Mouse (Mus musculus): ENCODE results near the gene Arl4c. TPM values are rescaled to one million over a fixed set of nuclear protein-coding genes. Genes with fewer than 3 reads are reported as not detected.
A peak's percentile ranks its signal among the peaks of the same experiment; 100 is the strongest.

Gene Arl4c
- polyA plus RNA-seq, 1 experiment from 2014 or later: 11.8 TPM

GRCm38 (mm10) chr1:88708191-88708590 is 6.2 kb upstream of the Arl4c start:
- 0 out of 2 replicates have a peak, but pooled peaks cover 2% of the 10 kb centered on the region for H3K4me1 ChIP-seq (ENCODE audit: control insufficient read depth, insufficient read depth, low read length)
- no peak for ATAC-seq (ENCODE audit: insufficient read depth, low FRiP score, low TSS enrichment)
- H3K4me2 ChIP-seq (ENCODE audit: low read depth): no peak overlapping the region
- H3K9ac ChIP-seq (ENCODE audit: low read length): no peak overlapping the region
- WGBS: 89% methylated on average over 3 of the region's 3 CpGs
- no peak overlapping the region for H3K27ac ChIP-seq (ENCODE audit: low read depth, low read length)
- H3K9me3 ChIP-seq (ENCODE audit: control insufficient read depth, low read length): no peaks in the 10 kb centered on the region
- no peaks in the 10 kb centered on the region for H3K27me3 ChIP-seq (ENCODE audit: control insufficient read depth, insufficient read depth, low read length)
- no peak overlapping the region for H3K4me3 ChIP-seq (ENCODE audit: low read depth, low read length)
- no peak for DNase-seq (ENCODE audit: low spot score)
- no peaks in the 10 kb centered on the region for H3K36me3 ChIP-seq (ENCODE audit: control insufficient read depth, insufficient read depth, low read length)

- H3K9me3 ChIP-seq (ENCODE audit: control insufficient read depth, low read length): no peaks in the 10 kb centered on the region
- 52% methylated on average over 6 of the region's 6 CpGs for WGBS
- DNase-seq (ENCODE audit: low spot score) (no peak), ATAC-seq (ENCODE audit: insufficient read depth, low FRiP score, low TSS enrichment) (no peak)
- H3K27ac ChIP-seq (ENCODE audit: low read depth, low read length): no peak overlapping the region
- no peaks in the 10 kb centered on the region for H3K27me3 ChIP-seq (ENCODE audit: control insufficient read depth, insufficient read depth, low read length)
- H3K4me1 ChIP-seq (ENCODE audit: control insufficient read depth, insufficient read depth, low read length): 0 out of 2 replicates have a peak, but pooled peaks cover 2% of the 10 kb centered on the region
- H3K9ac ChIP-seq (ENCODE audit: low read length): no peak overlapping the region
- H3K4me2 ChIP-seq (ENCODE audit: low read depth): no peak overlapping the region
- H3K36me3 ChIP-seq (ENCODE audit: control insufficient read depth, insufficient read depth, low read length): no peaks in the 10 kb centered on the region
- no peak overlapping the region for H3K4me3 ChIP-seq (ENCODE audit: low read depth, low read length)
Observed at GRCm38 (mm10) chr1:88707536-88707935, 5.5 kb upstream of the Arl4c start.

- no peak overlapping the region for H3K9ac ChIP-seq (ENCODE audit: low read length)
- under 1% methylated on average over 15 of the region's 15 CpGs for WGBS
Observed at GRCm38 (mm10) chr1:88705799-88706198, 3.8 kb upstream of the Arl4c start.

GRCm38 (mm10) chr1:88705050-88705449 is 3.0 kb upstream of the Arl4c start:
- 73% methylated on average over 6 of the region's 6 CpGs for WGBS
- ATAC-seq (ENCODE audit: insufficient read depth, low FRiP score, low TSS enrichment): no peak

More at GRCm38 (mm10) chr1:88705799-88706198, 3.8 kb upstream of the Arl4c start:
- no peak overlapping the region for H3K4me3 ChIP-seq (ENCODE audit: low read depth, low read length)
- no peak overlapping the region for H3K4me2 ChIP-seq (ENCODE audit: low read depth)
- DNase-seq (ENCODE audit: low spot score): peak; percentile 93
- no peaks in the 10 kb centered on the region for H3K36me3 ChIP-seq (ENCODE audit: control insufficient read depth, insufficient read depth, low read length)
- 0 out of 2 replicates have a peak, but pooled peaks cover 2% of the 10 kb centered on the region for H3K4me1 ChIP-seq (ENCODE audit: control insufficient read depth, insufficient read depth, low read length)
- H3K27me3 ChIP-seq (ENCODE audit: control insufficient read depth, insufficient read depth, low read length): no peaks in the 10 kb centered on the region
- H3K9me3 ChIP-seq (ENCODE audit: control insufficient read depth, low read length): no peaks in the 10 kb centered on the region
- no peak overlapping the region for H3K27ac ChIP-seq (ENCODE audit: low read depth, low read length)
- peak; percentile 68 for ATAC-seq (ENCODE audit: insufficient read depth, low FRiP score, low TSS enrichment)

GRCm38 (mm10) chr1:88700961-88701861 is 810 bp downstream of the Arl4c start:
- ATAC-seq (ENCODE audit: insufficient read depth, low FRiP score, low TSS enrichment) (peak; percentile 29), DNase-seq (ENCODE audit: low spot score) (peak; percentile 74)
- Histone ChIP-seq H3K4me3 (ENCODE audit: low read depth, low read length) (peak overlapping the region; percentile 93), H3K4me2 (ENCODE audit: low read depth) (peak overlapping the region; percentile 77), H3K36me3 (ENCODE audit: control insufficient read depth, insufficient read depth, low read length) (peaks cover 3% of the 10 kb centered on the region; the same call in 1 of the 2 replicates), H3K27me3 (ENCODE audit: control insufficient read depth, insufficient read depth, low read length) (no peaks in the 10 kb centered on the region), H3K9me3 (ENCODE audit: control insufficient read depth, low read length) (no peaks in the 10 kb centered on the region), H3K9ac (ENCODE audit: low read length) (peak overlapping the region; percentile 97), H3K4me1 (ENCODE audit: control insufficient read depth, insufficient read depth, low read length) (peaks cover 7% of the 10 kb centered on the region), H3K27ac (ENCODE audit: low read depth, low read length) (peak overlapping the region; percentile 95)
- WGBS: under 1% methylated on average over 78 of the region's 78 CpGs

More at GRCm38 (mm10) chr1:88705050-88705449, 3.0 kb upstream of the Arl4c start:
- Histone ChIP-seq H3K27me3 (ENCODE audit: control insufficient read depth, insufficient read depth, low read length) (no peaks in the 10 kb centered on the region), H3K9me3 (ENCODE audit: control insufficient read depth, low read length) (no peaks in the 10 kb centered on the region), H3K36me3 (ENCODE audit: control insufficient read depth, insufficient read depth, low read length) (no peaks in the 10 kb centered on the region), H3K4me3 (ENCODE audit: low read depth, low read length) (no peak overlapping the region), H3K9ac (ENCODE audit: low read length) (no peak overlapping the region), H3K27ac (ENCODE audit: low read depth, low read length) (no peak overlapping the region), H3K4me1 (ENCODE audit: control insufficient read depth, insufficient read depth, low read length) (0 out of 2 replicates have a peak, but pooled peaks cover 2% of the 10 kb centered on the region), H3K4me2 (ENCODE audit: low read depth) (no peak overlapping the region)
- peak; percentile 44 for DNase-seq (ENCODE audit: low spot score)

GRCm38 (mm10) chr1:88699856-88700791 is 1.9 kb downstream of the Arl4c start:
- Histone ChIP-seq H3K4me1 (ENCODE audit: control insufficient read depth, insufficient read depth, low read length) (peaks cover 5% of the 10 kb centered on the region), H3K4me2 (ENCODE audit: low read depth) (peak overlapping the region; percentile 77), H3K36me3 (ENCODE audit: control insufficient read depth, insufficient read depth, low read length) (peaks cover 3% of the 10 kb centered on the region; the same call in 1 of the 2 replicates), H3K27me3 (ENCODE audit: control insufficient read depth, insufficient read depth, low read length) (no peaks in the 10 kb centered on the region), H3K9ac (ENCODE audit: low read length) (peak overlapping the region; percentile 97), H3K4me3 (ENCODE audit: low read depth, low read length) (peak overlapping the region; percentile 93), H3K9me3 (ENCODE audit: control insufficient read depth, low read length) (no peaks in the 10 kb centered on the region), H3K27ac (ENCODE audit: low read depth, low read length) (peak overlapping the region; percentile 95)
- WGBS: 3% methylated on average over 25 of the region's 25 CpGs
- ATAC-seq (ENCODE audit: insufficient read depth, low FRiP score, low TSS enrichment) (no peak), DNase-seq (ENCODE audit: low spot score) (peak; percentile 67)

- peak; percentile 66 for DNase-seq (ENCODE audit: low spot score)
- Histone ChIP-seq H3K9ac (ENCODE audit: low read length) (peak overlapping the region; percentile 97), H3K4me1 (ENCODE audit: control insufficient read depth, insufficient read depth, low read length) (peaks cover 5% of the 10 kb centered on the region), H3K4me2 (ENCODE audit: low read depth) (peak overlapping the region; percentile 77), H3K9me3 (ENCODE audit: control insufficient read depth, low read length) (no peaks in the 10 kb centered on the region), H3K4me3 (ENCODE audit: low read depth, low read length) (peak overlapping the region; percentile 93), H3K36me3 (ENCODE audit: control insufficient read depth, insufficient read depth, low read length) (peaks cover 3% of the 10 kb centered on the region; the same call in 1 of the 2 replicates), H3K27ac (ENCODE audit: low read depth, low read length) (peak overlapping the region; percentile 95; the same call in 1 of the 2 replicates), H3K27me3 (ENCODE audit: control insufficient read depth, insufficient read depth, low read length) (no peaks in the 10 kb centered on the region)
- WGBS: 7% methylated on average over 5 of the region's 5 CpGs
- no peak for ATAC-seq (ENCODE audit: insufficient read depth, low FRiP score, low TSS enrichment)
Observed at GRCm38 (mm10) chr1:88699401-88699800, 2.6 kb downstream of the Arl4c start.

- Histone ChIP-seq H3K4me3 (ENCODE audit: low read depth, low read length) (peak overlapping the region; percentile 93), H3K4me1 (ENCODE audit: control insufficient read depth, insufficient read depth, low read length) (peaks cover 5% of the 10 kb centered on the region), H3K4me2 (ENCODE audit: low read depth) (peak overlapping the region; percentile 77), H3K27me3 (ENCODE audit: control insufficient read depth, insufficient read depth, low read length) (no peaks in the 10 kb centered on the region), H3K9ac (ENCODE audit: low read length) (no peak overlapping the region; the same call in 1 of the 2 replicates), H3K9me3 (ENCODE audit: control insufficient read depth, low read length) (no peaks in the 10 kb centered on the region), H3K36me3 (ENCODE audit: control insufficient read depth, insufficient read depth, low read length) (peaks cover 3% of the 10 kb centered on the region; the same call in 1 of the 2 replicates), H3K27ac (ENCODE audit: low read depth, low read length) (no peak overlapping the region; the same call in 1 of the 2 replicates)
- WGBS: 9% methylated on average over 5 of the region's 5 CpGs
- DNase-seq (ENCODE audit: low spot score) (no peak), ATAC-seq (ENCODE audit: insufficient read depth, low FRiP score, low TSS enrichment) (no peak)
Observed at GRCm38 (mm10) chr1:88698926-88699325, 3.1 kb downstream of the Arl4c start.

Data from neural tube, embryonic 11.5 days (tissue).